Mouse (Mus musculus) heart, postnatal 14 days (tissue): ENCODE results near the gene Hbp1. TPM values are rescaled to one million over a fixed set of nuclear protein-coding genes. Genes with fewer than 3 reads are reported as not detected.
A peak's percentile ranks its signal among the peaks of the same experiment; 100 is the strongest.

Experiments used
- DNase-seq, 2 experiments: peaks; one replicate each; pipeline ENCODE4 v3.0.0; 2021 to 2022
- intact Hi-C: fragments of 180-260 bp; cut with DNase I; formaldehyde crosslinking; loops from one replicate; pipeline ENCODE4 v1.15.1; 2025
- total RNA-seq, 2 experiments: library from RNA; stranded (reverse); gene quantifications; 2 replicates each; pipeline ENCODE4 v1.2.3; 2021

Hbp1 gene
- total RNA-seq, 2 experiments from 2014 or later, result 83.7 to 87.2 TPM

- no peak for DNase-seq
- intact Hi-C loops, result loop anchor here (10.0 kb wide), 1 partner anchor 546 kb away; no protein-coding TSS in a partner anchor
Observed at GRCm38 (mm10) chr12:31920464-31921405, 29.6 kb downstream of the Hbp1 start.

DNA sequence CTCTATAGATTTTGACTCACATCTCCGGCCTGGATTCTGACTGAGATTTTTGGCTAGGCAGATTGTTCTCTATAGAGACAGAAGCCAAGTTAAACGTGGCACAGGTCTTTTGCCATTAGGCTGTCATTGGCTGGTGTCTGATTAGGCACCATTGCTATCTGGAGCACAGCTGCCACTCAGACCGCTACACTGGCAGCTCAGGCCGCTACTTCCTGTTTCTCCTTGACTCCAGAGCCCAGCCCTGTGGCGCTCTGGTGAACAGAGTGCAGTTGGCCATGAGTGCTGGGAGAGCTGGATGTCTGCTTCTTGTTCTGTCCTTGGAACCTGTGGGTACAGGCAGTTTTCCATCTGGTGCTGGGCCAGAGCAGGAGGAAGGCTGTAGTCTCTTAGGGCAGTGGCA is 33.1 kb downstream of the Hbp1 start:
- DNase-seq, result peak; percentile 70 to 77
- intact Hi-C loops, result loop anchor here (5.0 kb wide), 1 partner anchor 70 kb away; no protein-coding TSS in a partner anchor

DNA sequence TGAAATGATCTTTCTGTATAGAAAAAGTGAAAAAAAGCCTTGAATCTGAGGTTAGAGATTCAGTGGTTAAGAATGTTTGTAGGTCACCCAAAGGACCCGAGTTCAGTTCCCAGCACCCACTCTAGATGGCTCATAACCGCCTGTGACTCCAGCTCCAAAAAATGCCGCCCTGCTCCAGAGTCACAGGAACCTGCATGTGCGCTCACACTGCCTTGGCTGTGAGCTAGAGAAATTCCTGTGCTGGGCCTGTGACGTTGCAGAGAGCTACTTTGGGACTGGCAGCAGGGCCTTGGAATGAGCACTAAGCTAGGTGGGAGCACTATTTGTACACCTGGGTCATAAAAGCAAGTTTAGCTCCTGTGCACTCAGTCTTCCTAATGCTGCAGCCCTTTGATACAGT is 33.6 kb downstream of the Hbp1 start:
- no peak for DNase-seq
- intact Hi-C loops, result loop anchor here (5.0 kb wide), 1 partner anchor 69 kb away; no protein-coding TSS in a partner anchor

- intact Hi-C loops, result no loop called here
- peak; percentile 28 to 58 for DNase-seq
Observed at GRCm38 (mm10) chr12:31913614-31914013, 36.7 kb downstream of the Hbp1 start.

DNA sequence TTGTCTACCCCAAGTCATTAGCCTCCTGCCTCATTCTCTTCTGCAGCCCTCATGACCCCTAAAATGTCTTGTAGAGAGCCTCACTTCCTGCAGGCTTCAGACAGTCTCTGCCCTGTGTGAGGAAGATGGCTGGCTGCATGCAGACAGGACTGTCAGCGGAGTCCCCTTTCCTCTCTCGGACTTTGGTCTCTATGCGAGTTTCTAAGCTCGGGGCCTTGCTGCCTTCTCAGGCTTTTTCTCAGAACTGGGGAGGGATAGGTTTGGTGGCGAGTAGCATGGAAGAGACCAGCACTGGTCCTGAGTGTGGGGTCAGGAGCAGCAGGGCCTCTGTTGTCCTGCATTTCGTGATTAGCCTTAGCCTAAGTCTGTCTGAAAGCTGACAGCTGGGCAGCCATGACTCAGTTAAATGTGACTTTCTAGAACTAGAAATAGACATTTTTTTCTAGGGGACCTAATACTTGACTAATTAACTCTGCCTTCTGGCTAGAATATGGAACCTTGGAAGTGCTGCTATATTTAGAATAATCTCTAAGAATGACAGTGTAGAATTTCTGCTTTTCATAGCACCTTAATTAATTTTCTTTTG is 37.3 kb downstream of the Hbp1 start:
- no peak for DNase-seq

DNA sequence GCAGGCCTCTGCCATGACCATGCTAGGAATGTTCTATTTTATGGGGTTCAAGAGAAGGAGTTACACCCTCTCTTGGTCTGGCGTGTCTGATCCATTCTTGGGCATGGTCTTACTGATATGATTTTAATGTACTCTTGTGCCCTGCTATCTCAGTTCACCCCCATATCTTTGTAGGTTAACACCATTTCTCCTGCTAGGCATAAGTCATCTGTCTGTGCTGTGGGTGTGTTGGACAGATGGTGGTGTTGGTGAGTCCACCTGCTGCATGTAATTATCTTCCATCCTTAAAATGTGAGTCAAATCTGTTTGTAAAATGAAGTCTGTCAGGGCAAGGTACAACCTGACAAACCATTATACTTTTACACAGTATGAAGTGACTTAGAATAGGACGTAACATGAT is 42.9 kb downstream of the Hbp1 start:
- no peak for DNase-seq
- intact Hi-C loops, result no loop called here

More for the DNA sequence above, 37.3 kb downstream of the Hbp1 start:
- intact Hi-C loops, result no loop called here

DNA sequence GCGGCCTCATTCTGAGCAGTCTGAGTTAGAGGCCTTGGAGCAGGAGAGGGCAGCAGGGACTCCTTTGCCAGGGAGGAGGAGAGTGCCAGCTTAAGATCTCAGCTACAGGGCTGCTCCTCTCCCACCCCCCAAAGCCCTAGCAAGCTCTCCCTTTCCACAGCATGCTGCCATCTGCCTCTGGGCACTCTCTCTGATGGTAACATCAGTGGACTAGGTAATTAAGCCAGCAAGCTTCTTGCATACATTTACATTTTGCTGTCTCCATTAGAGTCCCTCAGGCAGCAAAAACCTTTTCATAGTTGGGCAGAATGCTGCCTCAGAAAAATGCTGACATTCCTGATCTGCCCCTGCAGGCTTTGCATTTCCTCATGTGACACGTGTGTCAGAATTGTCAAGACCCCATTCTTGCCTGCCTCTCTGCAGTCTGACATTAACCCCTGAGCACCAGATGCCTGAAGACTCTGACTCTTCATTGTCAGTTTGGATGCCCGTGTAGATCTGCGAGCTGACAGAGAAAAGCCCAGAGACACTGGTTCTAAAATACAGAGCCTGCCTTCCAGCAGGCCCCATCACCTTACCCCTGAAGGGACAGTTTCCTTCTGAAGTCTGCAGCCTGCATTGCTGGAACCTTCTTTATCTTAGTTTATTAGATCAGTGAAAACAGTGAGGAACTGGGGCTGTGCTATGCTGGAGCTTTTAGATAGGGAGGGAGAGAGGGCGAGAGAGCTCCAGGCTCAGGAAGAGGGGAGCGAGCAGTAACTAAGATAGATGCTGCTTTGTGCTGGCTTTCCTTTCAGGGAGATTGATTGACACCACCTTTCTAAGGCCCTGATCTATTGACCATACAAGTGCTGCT is 44.4 kb downstream of the Hbp1 start:
- intact Hi-C loops, result no loop called here
- no peak for DNase-seq

DNA sequence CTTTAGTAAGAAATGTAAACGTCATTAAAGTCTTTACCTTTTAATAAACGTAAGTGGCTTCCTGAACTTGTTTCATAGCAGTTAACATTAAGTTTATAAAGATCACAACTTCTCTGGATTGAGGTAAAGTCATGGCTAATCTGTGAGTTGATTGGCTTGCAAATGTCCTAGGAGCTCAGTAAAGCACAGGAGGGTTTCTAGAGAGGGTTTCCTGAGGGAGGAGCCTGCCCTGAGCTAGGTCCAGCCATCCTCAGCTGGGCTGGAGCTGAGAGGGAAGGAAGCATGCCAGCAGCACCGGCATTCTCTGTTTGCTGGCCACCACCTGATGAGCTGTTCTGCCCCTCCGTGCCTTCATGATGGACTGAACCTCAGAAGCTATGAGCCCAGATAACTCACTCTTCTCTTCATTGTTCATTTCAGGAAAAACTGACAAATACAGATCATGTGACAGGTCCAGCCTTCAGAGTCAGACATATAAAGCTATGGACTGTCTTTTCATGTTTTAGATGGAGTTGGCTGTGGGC is 49.9 kb downstream of the Hbp1 start:
- intact Hi-C loops, result no loop called here
- no peak for DNase-seq

DNA sequence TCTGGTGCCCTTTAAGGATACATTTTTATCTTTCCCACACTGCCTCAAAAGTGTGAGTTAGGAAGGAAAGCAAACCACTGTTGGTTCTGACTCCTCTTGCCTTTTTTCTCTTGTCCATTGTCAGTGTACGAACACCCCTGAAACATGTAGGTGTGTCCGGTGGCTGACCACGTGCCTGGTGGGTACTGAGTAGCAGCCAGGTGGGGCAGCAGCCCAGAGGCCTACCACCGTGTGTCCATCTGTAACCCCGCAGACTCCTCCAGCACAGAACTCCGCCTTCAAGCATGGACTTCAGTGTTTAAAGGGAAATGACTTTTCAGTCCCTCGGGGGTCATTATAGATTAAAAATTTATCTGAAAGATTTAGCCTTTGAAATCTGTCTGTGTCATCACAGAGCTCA is 52.9 kb downstream of the Hbp1 start:
- no peak for DNase-seq
- intact Hi-C loops, result no loop called here

DNA sequence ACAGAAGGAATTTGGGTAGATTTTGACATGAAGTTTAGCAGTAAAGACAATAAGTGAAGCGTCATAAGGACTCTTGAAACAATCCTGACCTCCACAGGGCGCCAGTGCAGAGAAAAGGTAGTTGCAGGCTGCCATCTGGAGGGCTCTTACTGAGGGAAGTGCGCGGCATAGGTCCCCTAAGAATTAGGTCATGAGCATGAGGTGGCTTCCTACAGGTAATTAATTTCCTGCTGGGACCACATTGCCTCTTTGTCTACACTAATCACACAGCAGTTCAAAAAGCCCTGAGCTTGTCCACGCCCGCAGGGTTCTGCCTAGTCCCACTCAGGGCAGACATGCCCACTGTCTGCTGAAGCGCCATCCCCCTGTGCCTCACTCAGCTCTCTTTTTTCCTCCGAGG is 53.3 kb downstream of the Hbp1 start:
- intact Hi-C loops, result no loop called here
- DNase-seq, result no peak

DNA sequence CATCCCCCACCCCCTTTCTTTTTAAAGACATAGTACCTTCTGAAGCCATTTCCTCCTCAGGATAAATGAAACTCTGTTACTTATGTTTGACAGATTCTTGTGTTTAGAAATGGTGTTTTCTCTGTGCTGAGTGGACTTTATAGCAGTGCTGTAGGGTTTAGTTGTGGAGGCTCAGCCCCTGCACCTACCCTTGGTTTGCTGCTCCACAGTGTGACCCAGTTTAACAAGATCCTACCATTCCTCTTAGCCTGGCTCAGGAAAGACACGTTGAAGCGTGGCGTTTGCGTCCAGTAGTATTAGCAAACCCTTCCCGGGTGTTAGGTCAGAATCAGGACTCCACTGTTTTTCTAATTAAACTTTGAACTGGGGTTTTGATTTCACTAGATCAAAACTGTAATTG is 54.0 kb downstream of the Hbp1 start:
- no peak for DNase-seq

GRCm38 (mm10) chr12:31895888-31896287 is 54.4 kb downstream of the Hbp1 start:
- intact Hi-C loops, result no loop called here

More for the DNA sequence above, 54.0 kb downstream of the Hbp1 start:
- intact Hi-C loops, result no loop called here

DNA sequence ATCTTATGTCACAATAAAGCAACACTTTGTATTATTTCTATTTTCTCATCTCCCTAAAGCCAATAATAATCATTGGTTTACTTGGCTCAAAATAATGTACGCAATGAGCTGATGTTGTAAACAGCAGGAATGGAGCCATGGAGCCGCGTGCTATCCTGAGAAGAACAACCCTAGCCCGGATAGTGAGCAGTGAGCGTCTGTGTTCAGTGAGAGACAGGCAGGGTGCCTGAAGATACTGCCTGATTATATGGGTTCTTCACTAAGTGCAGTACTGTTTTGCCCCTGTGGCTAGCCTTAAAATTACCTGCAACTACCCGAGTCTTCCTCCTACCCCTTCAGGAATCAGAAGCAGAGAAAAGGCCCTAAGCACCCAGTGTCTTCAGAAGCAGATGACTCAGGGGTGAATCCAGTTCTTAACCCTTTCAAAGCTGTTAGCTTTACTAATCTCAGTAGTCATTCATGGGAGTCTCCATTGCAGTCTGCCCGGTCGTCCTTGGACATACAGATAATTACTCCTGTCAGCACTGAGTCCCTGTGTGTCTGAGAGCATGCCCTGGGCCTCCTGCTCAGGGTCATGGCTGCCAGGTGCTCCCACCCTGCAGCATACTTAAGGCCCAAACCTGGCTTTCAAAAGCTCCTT is 55.1 kb downstream of the Hbp1 start:
- DNase-seq, result no peak

More at GRCm38 (mm10) chr12:31895888-31896287, 54.4 kb downstream of the Hbp1 start:
- no peak for DNase-seq

GRCm38 (mm10) chr12:31892771-31893170 is 57.6 kb downstream of the Hbp1 start:
- intact Hi-C loops, result no loop called here
- no peak for DNase-seq

More for the DNA sequence above, 55.1 kb downstream of the Hbp1 start:
- intact Hi-C loops, result no loop called here

GRCm38 (mm10) chr12:31892079-31892478 is 58.3 kb downstream of the Hbp1 start:
- intact Hi-C loops, result no loop called here
- no peak for DNase-seq

DNA sequence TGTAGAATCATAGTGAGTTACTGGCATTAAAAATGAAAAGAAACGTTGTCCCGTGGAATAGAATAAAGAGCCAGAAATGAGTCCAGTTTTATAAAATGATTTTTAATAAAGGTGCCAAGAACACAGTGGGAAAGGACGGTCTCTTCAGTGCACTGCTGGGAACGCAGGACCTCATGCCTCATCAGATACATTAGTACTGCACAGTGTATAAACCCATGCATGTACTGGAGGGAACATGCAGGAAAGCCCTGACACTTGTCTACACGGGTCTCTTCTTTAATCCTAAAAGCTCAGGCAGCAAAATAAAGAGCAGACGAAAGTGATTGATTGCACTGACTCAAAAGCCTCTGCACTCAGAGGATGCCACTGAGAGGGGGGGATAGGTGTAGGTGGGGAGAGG is 59.6 kb downstream of the Hbp1 start:
- no peak for DNase-seq
- intact Hi-C loops, result no loop called here

DNA sequence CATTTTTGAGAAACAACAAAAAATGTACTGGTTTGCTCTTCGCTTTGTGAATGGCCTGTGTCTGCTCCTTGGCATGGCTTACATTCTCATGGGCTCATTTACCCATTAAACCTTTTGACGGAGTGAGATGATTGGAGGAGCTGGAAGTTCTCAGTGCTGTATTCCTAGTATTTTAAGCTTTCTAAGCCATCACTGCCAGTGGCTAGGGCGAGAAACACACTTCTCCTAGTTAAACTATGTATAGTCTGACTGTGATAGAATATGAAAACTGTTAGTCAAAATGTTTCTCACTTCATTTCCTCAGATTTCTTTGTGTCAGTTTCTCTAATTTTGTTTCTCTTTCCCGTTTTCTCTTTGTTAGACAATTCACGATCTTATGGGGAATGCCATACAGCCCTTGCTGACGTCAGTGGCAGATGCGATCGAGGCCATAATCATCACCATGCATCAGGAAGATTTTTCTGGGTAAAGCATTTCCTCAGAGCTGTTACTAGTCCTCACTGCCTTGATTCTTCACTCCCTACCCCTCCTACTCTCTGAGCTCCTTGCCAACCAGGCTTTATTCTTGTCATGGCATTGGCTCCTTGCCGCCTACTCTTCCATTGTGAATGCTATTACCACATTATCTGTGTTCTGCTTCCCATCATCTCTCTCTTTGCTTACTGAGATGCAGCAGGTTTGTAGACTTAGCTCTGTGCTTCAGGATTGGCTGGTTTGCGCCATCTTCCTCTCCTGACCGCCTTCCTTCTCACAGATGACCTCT is 64.3 kb downstream of the Hbp1 start:
- DNase-seq, result no peak
- intact Hi-C loops, result no loop called here

DNA sequence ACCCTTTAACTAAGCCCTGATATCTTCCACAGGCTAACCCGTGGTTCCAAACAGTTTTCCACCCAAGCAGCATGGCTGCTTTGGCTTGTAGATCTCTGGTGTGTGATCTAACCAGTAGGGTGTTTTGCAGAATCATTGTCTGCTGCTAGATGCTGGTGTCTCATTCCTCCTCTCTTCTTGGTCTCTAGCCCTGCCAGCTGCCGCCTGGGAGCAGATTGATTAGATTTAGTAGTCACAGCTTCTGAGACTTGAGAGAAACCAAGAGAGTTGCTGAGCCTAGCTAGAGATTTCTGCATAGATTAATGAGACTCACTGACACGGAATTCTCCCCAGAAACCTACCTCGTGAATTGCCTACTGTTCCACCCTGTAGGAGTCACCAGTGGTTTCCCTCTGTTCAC is 65.3 kb downstream of the Hbp1 start:
- intact Hi-C loops, result no loop called here
- DNase-seq, result no peak

- intact Hi-C loops, result no loop called here
- DNase-seq, result no peak
Observed at GRCm38 (mm10) chr12:31884365-31884764, 66.0 kb downstream of the Hbp1 start.
